Mouse (Mus musculus) myocyte (in vitro differentiated cells): ENCODE measurements around the gene Kndc1.

Experiments used
- CEBPB ChIP-seq: IDR thresholded peaks from 2 replicates; pipeline ENCODE4 v1.6.1; 2011; ENCODE audit warnings: mild to moderate bottlenecking, moderate library complexity; ENCODE audit not compliant: poor library complexity, insufficient read depth, severe bottlenecking
- E2F4 ChIP-seq: IDR thresholded peaks from one replicate; pipeline ENCODE4 v1.6.1; 2011; ENCODE audit warnings: mild to moderate bottlenecking, control low read depth, moderate library complexity; ENCODE audit not compliant: insufficient read depth
- MAX ChIP-seq: IDR thresholded peaks from one replicate; pipeline ENCODE4 v1.6.1; 2011; ENCODE audit warnings: low read depth, mild to moderate bottlenecking, control low read depth
- MYOG ChIP-seq, 3 experiments: IDR thresholded peaks; one replicate each; pipeline ENCODE4 v1.6.1; 2011; ENCODE audit warnings: control low read depth in 2 of 3, low read depth in 2 of 3, mild to moderate bottlenecking in 2 of 3; ENCODE audit not compliant: insufficient read length in 2 of 3, control insufficient read depth in 1 of 3, insufficient read depth in 1 of 3
- POLR2A ChIP-seq: IDR thresholded peaks from one replicate; pipeline ENCODE4 v1.6.1; 2011; ENCODE audit warnings: low read depth, mild to moderate bottlenecking, control low read depth, moderate library complexity; ENCODE audit not compliant: insufficient read length
- POLR2AphosphoS2 ChIP-seq: IDR thresholded peaks from one replicate; pipeline ENCODE4 v1.6.1; 2011; ENCODE audit warnings: low read depth, control low read depth; ENCODE audit not compliant: insufficient read length
- REST ChIP-seq: IDR thresholded peaks from one replicate; pipeline ENCODE4 v1.6.1; 2011; ENCODE audit warnings: mild to moderate bottlenecking, control low read depth, moderate library complexity; ENCODE audit not compliant: insufficient read depth, insufficient read length
- SRF ChIP-seq: IDR thresholded peaks from one replicate; pipeline ENCODE4 v1.6.1; 2011; ENCODE audit warnings: low read depth; ENCODE audit not compliant: control insufficient read depth, insufficient read length
- TCF12 ChIP-seq: IDR thresholded peaks from one replicate; pipeline ENCODE4 v1.6.1; 2011; ENCODE audit warnings: mild to moderate bottlenecking, control low read depth; ENCODE audit not compliant: poor library complexity, insufficient read depth, severe bottlenecking
- TCF3 ChIP-seq: IDR thresholded peaks from one replicate; pipeline ENCODE4 v1.6.1; 2011; ENCODE audit warnings: low read depth, control low read depth; ENCODE audit not compliant: insufficient read length
- USF1 ChIP-seq: IDR thresholded peaks from one replicate; pipeline ENCODE4 v1.6.1; 2011; ENCODE audit warnings: low read depth, mild to moderate bottlenecking, control low read depth, moderate library complexity

DNA sequence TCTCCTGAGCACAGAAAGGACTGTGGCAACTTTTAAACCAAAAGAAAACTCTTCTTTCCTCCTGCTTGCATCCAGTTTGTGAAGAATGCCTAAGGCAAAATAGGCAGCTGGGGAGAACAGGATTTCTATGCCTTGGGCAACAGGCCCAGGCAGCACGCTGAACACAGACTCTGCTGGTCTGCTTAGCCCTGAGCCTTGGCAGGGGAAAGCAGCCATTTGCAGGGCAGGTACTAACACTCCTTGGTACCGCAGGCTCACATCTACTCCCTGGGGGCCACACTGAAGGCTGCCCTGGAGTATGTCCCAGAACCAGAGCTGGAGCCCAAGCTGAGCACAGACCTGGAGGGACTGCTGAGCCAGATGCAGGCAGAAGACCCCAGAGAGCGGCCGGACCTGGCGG, 13.7 kb downstream of the Kndc1 start:
- TF ChIP-seq POLR2A = no peak
- no peak for TF ChIP-seq MAX
- TF ChIP-seq POLR2AphosphoS2 = no peak
- no peak for TF ChIP-seq USF1
- no peak for TF ChIP-seq MYOG (IDR thresholded peaks at IDR 0.05; ENCODE audit: control insufficient read depth in 1 of 3, insufficient read depth in 1 of 3, insufficient read length in 2 of 3, low read depth in 2 of 3)
- no peak for TF ChIP-seq REST
- TF ChIP-seq E2F4 = no peak
- no peak for TF ChIP-seq CEBPB
- TF ChIP-seq TCF3 = no peak
- no peak for TF ChIP-seq TCF12
- no peak for TF ChIP-seq SRF
